Mouse (Mus musculus): Measurements from ENCODE around the gene Muc1. TPM values are rescaled to one million over a fixed set of nuclear protein-coding genes. Genes with fewer than 3 reads are reported as not detected.

Gene Muc1
- polyA plus RNA-seq, 2 experiments from 2014 or later = 1.1 to 2.0 TPM

GRCm38 (mm10) chr3:89270891-89271290, 42.0 kb downstream of the Muc1 start:
- ATAC-seq = no peak

GRCm38 (mm10) chr3:89271760-89272159, 42.9 kb downstream of the Muc1 start:
- ATAC-seq = no peak

- no peak for ATAC-seq
Measured at GRCm38 (mm10) chr3:89276061-89276460, 47.2 kb downstream of the Muc1 start.

- no peak for ATAC-seq
Measured at GRCm38 (mm10) chr3:89277281-89278021, 48.6 kb downstream of the Muc1 start.

- no peak for ATAC-seq
Measured at GRCm38 (mm10) chr3:89278107-89278506, 49.2 kb downstream of the Muc1 start.

GRCm38 (mm10) chr3:89278643-89279042, 49.8 kb downstream of the Muc1 start:
- ATAC-seq = no peak

GRCm38 (mm10) chr3:89279153-89279890, 50.5 kb downstream of the Muc1 start:
- peak; percentile 14 for ATAC-seq

- no peak for ATAC-seq
Measured at GRCm38 (mm10) chr3:89280050-89280605, 51.3 kb downstream of the Muc1 start.

GRCm38 (mm10) chr3:89280606-89281511, 52.0 kb downstream of the Muc1 start, which contains the start of gene Efna1:
Gene Efna1 (minus strand): TSS chr3:89281142.
- ATAC-seq = peak; percentile 43

GRCm38 (mm10) chr3:89281579-89282290, 52.9 kb downstream of the Muc1 start:
- ATAC-seq = peak; percentile 78

GRCm38 (mm10) chr3:89282291-89282643, 53.4 kb downstream of the Muc1 start:
- no peak for ATAC-seq

Other genes starting within 250 kb of the Muc1 start
- gene Rusc1, start 135.7 kb upstream of the Muc1 start, polyA plus RNA-seq (2017; shearing (Covaris generic)) = 100 to 1,000 TPM in 1 of 2 experiments, 10 to 100 TPM in 1; 62.1 to 106 TPM
- not detected for gene Gm43738, start 128.0 kb upstream of the Muc1 start, polyA plus RNA-seq (2017; shearing (Covaris generic))
- gene Fdps, start 127.1 kb upstream of the Muc1 start, polyA plus RNA-seq (2017; shearing (Covaris generic)) = 10 to 100 TPM; 63.1 to 97.7 TPM
- gene Pklr, start 92.9 kb upstream of the Muc1 start, polyA plus RNA-seq (2017; shearing (Covaris generic)) = not detected
- 1 to 10 TPM; 1.3 to 2.4 TPM for gene Hcn3, start 68.9 kb upstream of the Muc1 start, polyA plus RNA-seq (2017; shearing (Covaris generic))
- 10 to 100 TPM; 15.7 to 23.0 TPM for gene Clk2, start 64.3 kb upstream of the Muc1 start, polyA plus RNA-seq (2017; shearing (Covaris generic))
- gene Scamp3, start 51.6 kb upstream of the Muc1 start, polyA plus RNA-seq (2017; shearing (Covaris generic)) = 100 to 1,000 TPM; 177 to 239 TPM
- 100 to 1,000 TPM; 209 to 296 TPM for gene Fam189b, start 45.9 kb upstream of the Muc1 start, polyA plus RNA-seq (2017; shearing (Covaris generic))
- 100 to 1,000 TPM in 1 of 2 experiments, 10 to 100 TPM in 1; 81.2 to 128 TPM for gene Gba, start 26.1 kb upstream of the Muc1 start, polyA plus RNA-seq (2017; shearing (Covaris generic))
- 1 to 10 TPM; 3.4 to 3.6 TPM for gene Thbs3, start 13.9 kb upstream of the Muc1 start, polyA plus RNA-seq (2017; shearing (Covaris generic))
- gene Mtx1, start 2.0 kb upstream of the Muc1 start, polyA plus RNA-seq (2017; shearing (Covaris generic)) = 100 to 1,000 TPM in 1 of 2 experiments, 10 to 100 TPM in 1; 78.8 to 144 TPM
- 100 to 1,000 TPM; 258 to 319 TPM for gene Krtcap2, start 16.9 kb downstream of the Muc1 start, polyA plus RNA-seq (2017; shearing (Covaris generic))
- 1 to 10 TPM; 4.0 to 7.0 TPM for gene Trim46, start 17.3 kb downstream of the Muc1 start, polyA plus RNA-seq (2017; shearing (Covaris generic))
- 100 to 1,000 TPM; 116 to 155 TPM for gene Dpm3, start 30.3 kb downstream of the Muc1 start, polyA plus RNA-seq (2017; shearing (Covaris generic))
- gene Slc50a1, start 41.5 kb downstream of the Muc1 start, polyA plus RNA-seq (2017; shearing (Covaris generic)) = 100 to 1,000 TPM; 248 to 324 TPM
- gene Efna1, start 52.1 kb downstream of the Muc1 start, polyA plus RNA-seq (2017; shearing (Covaris generic)) = not detected
- not detected for gene Efna3, start 93.9 kb downstream of the Muc1 start, polyA plus RNA-seq (2017; shearing (Covaris generic))
- gene Efna4, start 109.0 kb downstream of the Muc1 start, polyA plus RNA-seq (2017; shearing (Covaris generic)) = not detected
- 10 to 100 TPM in 1 of 2 experiments, 1 to 10 TPM in 1; 8.5 to 13.3 TPM for gene Adam15, start 120.9 kb downstream of the Muc1 start, polyA plus RNA-seq (2017; shearing (Covaris generic))
- under 1 TPM in 1 of 2 experiments, not detected in 1; 0.42 TPM for gene Dcst2, start 132.9 kb downstream of the Muc1 start, polyA plus RNA-seq (2017; shearing (Covaris generic))
- 1 to 10 TPM in 1 of 2 experiments, under 1 TPM in 1; 0.59 to 1.1 TPM for gene Dcst1, start 136.2 kb downstream of the Muc1 start, polyA plus RNA-seq (2017; shearing (Covaris generic))
- 10 to 100 TPM; 11.7 to 13.2 TPM for gene Zbtb7b, start 165.7 kb downstream of the Muc1 start, polyA plus RNA-seq (2017; shearing (Covaris generic))
- gene Lenep, start 173.7 kb downstream of the Muc1 start, polyA plus RNA-seq (2017; shearing (Covaris generic)) = 1 to 10 TPM in 1 of 2 experiments, not detected in 1; 5.3 TPM
- gene Flad1, start 182.8 kb downstream of the Muc1 start, polyA plus RNA-seq (2017; shearing (Covaris generic)) = 10 to 100 TPM; 52.2 to 71.7 TPM
- 10 to 100 TPM; 21.6 to 40.2 TPM for gene Cks1b, start 189.3 kb downstream of the Muc1 start, polyA plus RNA-seq (2017; shearing (Covaris generic))
- 10 to 100 TPM; 33.2 to 35.2 TPM for gene Shc1, start 189.4 kb downstream of the Muc1 start, polyA plus RNA-seq (2017; shearing (Covaris generic))
- 1 to 10 TPM; 6.0 to 7.9 TPM for gene Pygo2, start 201.2 kb downstream of the Muc1 start, polyA plus RNA-seq (2017; shearing (Covaris generic))
- 10 to 100 TPM; 41.4 to 52.4 TPM for gene Pbxip1, start 207.6 kb downstream of the Muc1 start, polyA plus RNA-seq (2017; shearing (Covaris generic))
- gene Pmvk, start 225.5 kb downstream of the Muc1 start, polyA plus RNA-seq (2017; shearing (Covaris generic)) = 10 to 100 TPM; 29.8 to 46.0 TPM

All from CD4-positive, CD25-positive, alpha-beta regulatory T cell, adult 4 months (primary cell).